Comparison of ENCODE assay signal across 20 mouse cellular contexts in the genomic region with DNA sequence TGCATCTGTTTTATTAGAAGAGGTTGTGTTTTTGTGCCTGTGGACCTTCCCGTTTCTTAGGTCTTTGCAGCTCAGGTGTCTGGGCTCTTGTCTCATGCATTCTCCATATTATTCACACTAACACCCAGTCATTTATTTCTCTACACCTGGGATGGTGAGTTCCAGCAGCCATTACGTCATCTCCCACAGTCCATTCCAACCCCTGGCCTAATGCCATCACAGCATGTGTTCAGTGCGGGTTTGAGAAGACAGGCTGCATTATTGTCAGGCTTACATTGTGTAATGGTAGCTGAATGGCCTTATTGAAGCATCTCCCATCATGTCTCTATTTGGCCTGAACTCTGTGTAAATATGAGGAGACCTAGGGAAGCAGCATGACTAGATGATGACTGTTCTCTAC.
DNase-seq lines count a peak whose midpoint lies in the region; ATAC-seq and TF ChIP-seq lines count a peak whose summit lies in the region.
"Had no signal": no experiment of that assay in that cellular context is flagged by ENCODE, and none has a peak within 500 bp of the region (broad histone marks: within the 10 kb centered on the region; RNA-seq: fewer than 3 reads in every experiment).

No protein-coding gene starts in this region.

- intact Hi-C loops in left cerebral cortex, postnatal 36 days (cut with DNase I) = no loop called here

- peaks cover 44% of the 10 kb centered on the region for H3K4me1 ChIP-seq in cerebellum, adult 2 months (ENCODE audit: control insufficient read depth, insufficient read depth, low read length)
- H3K4me1 ChIP-seq: embryonic facial prominence, embryonic 10.5 days; heart, embryonic 15.5 days; limb, embryonic 13.5 days; liver, embryonic 15.5 days; midbrain, embryonic 10.5 days had no signal

- H3K27ac ChIP-seq in cerebellum, adult 2 months (ENCODE audit: insufficient read depth, low read length) = 0 out of 2 replicates have a peak overlapping the region, but pooled peaks have one; percentile 0
- H3K27ac ChIP-seq in layer of hippocampus, adult 2 months = 0 out of 2 replicates have a peak overlapping the region, but pooled peaks have one; percentile 28
- H3K27ac ChIP-seq: embryonic facial prominence, embryonic 10.5 days; heart, embryonic 15.5 days; limb, embryonic 13.5 days; liver, embryonic 15.5 days; midbrain, embryonic 10.5 days; neural tube, embryonic 15.5 days had no signal

- TF ChIP-seq CTCF in brain, embryonic 14.5 days (IDR thresholded peaks at IDR 0.05; ENCODE audit: borderline replicate concordance, extremely low read depth, insufficient read depth, insufficient read length) = no peak
- TF ChIP-seq CTCF in cerebellum, adult 2 months (IDR thresholded peaks at IDR 0.05; ENCODE audit: borderline replicate concordance, insufficient read depth, low read depth, low read length) = no peak
- no peak for TF ChIP-seq CTCF in layer of hippocampus, adult 2 months (conservative IDR thresholded peaks at IDR 0.05)

- no peak overlapping the region for H3K4me3 ChIP-seq in cerebellum, adult 2 months (replicated peaks; ENCODE audit: insufficient read depth, low read depth, low read length)
- H3K4me3 ChIP-seq in layer of hippocampus, adult 2 months = no peak overlapping the region
- H3K4me3 ChIP-seq: embryonic facial prominence, embryonic 10.5 days; erythroblast, embryonic 14.5 days; heart, embryonic 15.5 days; limb, embryonic 13.5 days; liver, embryonic 15.5 days; midbrain, embryonic 10.5 days; neural tube, embryonic 15.5 days had no signal

- DNase-seq in left cerebral cortex, adult 11 months (ENCODE audit: low spot score) = peak; percentile 17
- DNase-seq in left cerebral cortex, postnatal 36 days (ENCODE audit: low spot score in 2 of 2) = no peak
- DNase-seq in brain, embryonic 14.5 days (ENCODE audit: low read depth) = peak; percentile 52
- DNase-seq in cerebellum, adult 2 months = peak; percentile 83 to 85
- DNase-seq in layer of hippocampus, adult 2 months (ENCODE audit: low spot score in 2 of 2) = peak in 1 of 2 experiments; percentile 6
- no peak for DNase-seq in kidney, adult 8-10 months
- DNase-seq in T-cell, adult 2 months (ENCODE audit: low spot score) = no peak
- DNase-seq: adrenal gland, postnatal 25 days; heart, adult 18-20 months; kidney, adult 11 months; spleen, adult 18-20 months; thymus, postnatal 14 days had no signal

- H3K27me3 ChIP-seq in cerebellum, adult 2 months (ENCODE audit: control insufficient read depth, insufficient read depth, low read length) = no peaks in the 10 kb centered on the region
- H3K27me3 ChIP-seq: heart, embryonic 15.5 days; limb, embryonic 13.5 days; liver, embryonic 15.5 days; neural tube, embryonic 15.5 days had no signal

- no peak for ATAC-seq in megakaryocyte, adult 5-6 weeks (ENCODE audit: poor library complexity, severe bottlenecking)

- 3% methylated on average over 3 of the region's 3 CpGs for WGBS in cerebellum, adult 2 months

- no peak for TF ChIP-seq POLR2A in brain, embryonic 14.5 days (IDR thresholded peaks at IDR 0.05; ENCODE audit: borderline replicate concordance, extremely low read depth, insufficient read depth, insufficient read length, poor library complexity, severe bottlenecking)
- TF ChIP-seq POLR2A in cerebellum, adult 2 months (IDR thresholded peaks at IDR 0.05; ENCODE audit: borderline replicate concordance, insufficient read depth, low read length) = no peak

Comparison
In these comparisons a context has a peak if more than half of its experiments do, and no peak if none do; other contexts are left out.
1. DNase-seq: peak in left cerebral cortex, adult 11 months (single experiment), brain, embryonic 14.5 days (single experiment) and cerebellum, adult 2 months (2 of 2); none in left cerebral cortex, postnatal 36 days (0 of 2), kidney, adult 8-10 months (0 of 2) and T-cell, adult 2 months (single experiment).